Mouse (Mus musculus): ENCODE results near the gene Sprr2a2. TPM values are rescaled to one million over a fixed set of nuclear protein-coding genes. Genes with fewer than 3 reads are reported as not detected.
A peak's percentile ranks its signal among the peaks of the same experiment; 100 is the strongest.
"Not testable (repeated sequence)": the region's sequence is repeated elsewhere in the genome, so short reads cannot be mapped to it uniquely, and the experiment has no call there.

Gene Sprr2a2
- polyA plus RNA-seq (2015; fragmentation: Nextera tagmentation; extraction: Ambion mirVana): 9.6 and 27.3 TPM in 2 replicates

DNA sequence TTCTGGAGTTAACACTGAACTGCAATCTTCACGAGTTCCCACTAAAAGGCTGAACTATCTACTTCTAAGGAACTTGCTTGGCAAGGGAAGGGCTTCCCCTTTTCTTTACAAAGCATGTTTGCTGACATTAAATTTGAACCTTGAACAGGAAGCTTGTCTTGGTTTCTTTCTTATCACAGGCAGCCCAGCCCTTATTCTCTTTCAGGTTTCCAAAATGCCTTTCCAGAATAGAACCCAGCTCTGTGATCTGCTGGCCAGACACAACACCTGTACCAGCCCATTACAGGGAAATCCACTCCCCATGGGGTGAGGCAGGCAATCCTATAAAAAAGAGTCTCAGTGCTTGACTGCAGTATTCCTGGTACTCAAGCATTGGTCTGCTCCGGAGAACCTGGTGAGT, at the start of gene Sprr2a2, which contains the start of gene Sprr2a1:
Gene Sprr2a2, plus strand, starts transcription at position 352 of the 400 bp plus-strand sequence.
Gene Sprr2a1, plus strand, starts transcription at position 231 of the 400 bp plus-strand sequence.
- H3K27me3 ChIP-seq (ENCODE audit: insufficient read depth, low read length); DNase-seq (ENCODE audit: low spot score); H3K27ac ChIP-seq; H3K4me1 ChIP-seq (replicated peaks; ENCODE audit: insufficient read depth, low read length); H3K9me3 ChIP-seq (replicated peaks; ENCODE audit: low read length); H3K4me3 ChIP-seq (replicated peaks; ENCODE audit: low read depth, low read length); H3K9ac ChIP-seq (ENCODE audit: low read depth, low read length); ATAC-seq (replicated peaks; ENCODE audit: low FRiP score, low read depth); H3K36me3 ChIP-seq (ENCODE audit: insufficient read depth, low read length); H3K4me2 ChIP-seq (ENCODE audit: low read length): not testable (repeated sequence)
- no CpG with 5 or more reads among the region's 2 CpGs for WGBS

- Histone ChIP-seq H3K4me2 (ENCODE audit: low read length) (no peak overlapping the region), H3K27me3 (ENCODE audit: insufficient read depth, low read length) (no peaks in the 10 kb centered on the region), H3K4me1 (replicated peaks; ENCODE audit: insufficient read depth, low read length) (no peaks in the 10 kb centered on the region), H3K27ac (no peak overlapping the region), H3K9me3 (replicated peaks; ENCODE audit: low read length) (no peaks in the 10 kb centered on the region), H3K36me3 (ENCODE audit: insufficient read depth, low read length) (no peaks in the 10 kb centered on the region), H3K4me3 (replicated peaks; ENCODE audit: low read depth, low read length) (no peak overlapping the region), H3K9ac (ENCODE audit: low read depth, low read length) (no peak overlapping the region)
- WGBS: 49% methylated on average over 3 of the region's 3 CpGs
- DNase-seq (ENCODE audit: low spot score) (peak; percentile 4), ATAC-seq (replicated peaks; ENCODE audit: low FRiP score, low read depth) (no peak)
- TF ChIP-seq CTCF (IDR thresholded peaks at IDR 0.05; ENCODE audit: low read depth): no peak
Observed at GRCm38 (mm10) chr3:92169847-92170246, 45.9 kb upstream of the Sprr2a2 start.

DNA sequence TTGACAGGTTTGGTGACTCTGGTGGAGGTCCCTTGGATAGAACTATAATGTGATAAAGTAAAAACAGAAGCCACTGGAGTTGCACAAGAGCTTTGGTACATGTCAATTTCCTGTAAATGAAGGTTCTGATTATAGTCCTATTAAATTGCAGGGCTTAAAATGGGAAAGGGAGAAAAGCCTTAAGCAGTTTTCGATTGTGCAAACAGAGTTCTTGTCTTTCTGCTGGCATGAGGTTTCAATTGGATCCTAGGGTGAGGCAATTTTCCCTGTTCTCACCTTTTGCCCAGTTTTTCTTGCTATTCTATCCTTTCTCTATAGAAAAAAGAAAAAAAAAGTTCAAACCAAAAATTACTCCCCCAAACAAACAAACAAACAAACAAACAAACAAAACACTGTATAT, 38.8 kb upstream of the Sprr2a2 start:
- no peak overlapping the region for H3K9ac ChIP-seq (ENCODE audit: low read depth, low read length)
- ATAC-seq (replicated peaks; ENCODE audit: low FRiP score, low read depth) (no peak), DNase-seq (ENCODE audit: low spot score) (no peak)
- H3K36me3 ChIP-seq (ENCODE audit: insufficient read depth, low read length): no peaks in the 10 kb centered on the region
- H3K4me3 ChIP-seq (replicated peaks; ENCODE audit: low read depth, low read length): no peak overlapping the region
- no peak overlapping the region for H3K27ac ChIP-seq
- TF ChIP-seq CTCF (IDR thresholded peaks at IDR 0.05; ENCODE audit: low read depth): no peak
- H3K4me1 ChIP-seq (replicated peaks; ENCODE audit: insufficient read depth, low read length): no peaks in the 10 kb centered on the region
- no peak overlapping the region for H3K4me2 ChIP-seq (ENCODE audit: low read length)
- WGBS: 69% methylated on average over 1 of the region's 1 CpGs
- H3K27me3 ChIP-seq (ENCODE audit: insufficient read depth, low read length): no peaks in the 10 kb centered on the region
- H3K9me3 ChIP-seq (replicated peaks; ENCODE audit: low read length): no peaks in the 10 kb centered on the region

- ATAC-seq (replicated peaks; ENCODE audit: low FRiP score, low read depth): 0 out of 2 replicates have a peak, but pooled peaks have one; percentile 21
- H3K9me3 ChIP-seq (replicated peaks; ENCODE audit: low read length): no peaks in the 10 kb centered on the region
- WGBS: 91% methylated on average over 6 of the region's 6 CpGs
- no peaks in the 10 kb centered on the region for H3K36me3 ChIP-seq (ENCODE audit: insufficient read depth, low read length)
- DNase-seq (ENCODE audit: low spot score): no peak
- H3K27me3 ChIP-seq (ENCODE audit: insufficient read depth, low read length): no peaks in the 10 kb centered on the region
- H3K4me2 ChIP-seq (ENCODE audit: low read length): no peak overlapping the region
- no peaks in the 10 kb centered on the region for H3K4me1 ChIP-seq (replicated peaks; ENCODE audit: insufficient read depth, low read length)
- H3K9ac ChIP-seq (ENCODE audit: low read depth, low read length): no peak overlapping the region
- no peak overlapping the region for H3K27ac ChIP-seq
- no peak for TF ChIP-seq CTCF (IDR thresholded peaks at IDR 0.05; ENCODE audit: low read depth)
- no peak overlapping the region for H3K4me3 ChIP-seq (replicated peaks; ENCODE audit: low read depth, low read length)
Observed at GRCm38 (mm10) chr3:92195512-92196200, 20.1 kb upstream of the Sprr2a2 start.

GRCm38 (mm10) chr3:92211133-92211925, 4.4 kb upstream of the Sprr2a2 start:
- H3K27me3 ChIP-seq (ENCODE audit: insufficient read depth, low read length); H3K4me1 ChIP-seq (replicated peaks; ENCODE audit: insufficient read depth, low read length); H3K4me2 ChIP-seq (ENCODE audit: low read length); H3K4me3 ChIP-seq (replicated peaks; ENCODE audit: low read depth, low read length); H3K36me3 ChIP-seq (ENCODE audit: insufficient read depth, low read length); H3K9me3 ChIP-seq (replicated peaks; ENCODE audit: low read length); H3K27ac ChIP-seq; DNase-seq (ENCODE audit: low spot score); H3K9ac ChIP-seq (ENCODE audit: low read depth, low read length): not testable (repeated sequence)
- ATAC-seq (replicated peaks; ENCODE audit: low FRiP score, low read depth): peak; percentile 88
- no CpG with 5 or more reads among the region's 16 CpGs for WGBS

GRCm38 (mm10) chr3:92212059-92212458, 3.7 kb upstream of the Sprr2a2 start:
- H3K36me3 ChIP-seq (ENCODE audit: insufficient read depth, low read length); H3K4me1 ChIP-seq (replicated peaks; ENCODE audit: insufficient read depth, low read length); H3K4me3 ChIP-seq (replicated peaks; ENCODE audit: low read depth, low read length); H3K9ac ChIP-seq (ENCODE audit: low read depth, low read length); ATAC-seq (replicated peaks; ENCODE audit: low FRiP score, low read depth); DNase-seq (ENCODE audit: low spot score); H3K27me3 ChIP-seq (ENCODE audit: insufficient read depth, low read length); H3K4me2 ChIP-seq (ENCODE audit: low read length); H3K9me3 ChIP-seq (replicated peaks; ENCODE audit: low read length); H3K27ac ChIP-seq: not testable (repeated sequence)
- no CpG with 5 or more reads among the region's 1 CpGs for WGBS

DNA sequence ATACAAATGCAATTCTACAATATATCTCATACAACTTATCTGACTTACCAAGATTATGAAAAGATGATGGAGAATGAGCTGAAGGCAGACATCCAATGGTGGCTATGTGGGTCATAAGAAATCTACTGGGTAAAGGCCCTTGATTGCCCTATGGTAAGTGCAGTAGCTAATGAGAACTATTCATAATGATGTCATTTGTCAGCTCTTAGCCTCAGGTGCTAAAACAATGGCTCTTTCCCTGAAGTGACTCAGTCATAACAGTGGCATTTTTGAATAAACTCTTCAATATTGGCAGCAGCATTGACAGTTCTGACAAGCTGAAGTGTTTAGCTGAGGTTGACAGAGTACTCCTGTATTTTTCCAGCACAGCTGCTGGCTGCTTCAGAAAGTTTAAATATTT, 2.1 kb upstream of the Sprr2a2 start:
- ATAC-seq (replicated peaks; ENCODE audit: low FRiP score, low read depth); H3K36me3 ChIP-seq (ENCODE audit: insufficient read depth, low read length); H3K4me3 ChIP-seq (replicated peaks; ENCODE audit: low read depth, low read length); H3K4me2 ChIP-seq (ENCODE audit: low read length); H3K4me1 ChIP-seq (replicated peaks; ENCODE audit: insufficient read depth, low read length); H3K27me3 ChIP-seq (ENCODE audit: insufficient read depth, low read length); H3K27ac ChIP-seq; DNase-seq (ENCODE audit: low spot score); H3K9me3 ChIP-seq (replicated peaks; ENCODE audit: low read length); H3K9ac ChIP-seq (ENCODE audit: low read depth, low read length): not testable (repeated sequence)

DNA sequence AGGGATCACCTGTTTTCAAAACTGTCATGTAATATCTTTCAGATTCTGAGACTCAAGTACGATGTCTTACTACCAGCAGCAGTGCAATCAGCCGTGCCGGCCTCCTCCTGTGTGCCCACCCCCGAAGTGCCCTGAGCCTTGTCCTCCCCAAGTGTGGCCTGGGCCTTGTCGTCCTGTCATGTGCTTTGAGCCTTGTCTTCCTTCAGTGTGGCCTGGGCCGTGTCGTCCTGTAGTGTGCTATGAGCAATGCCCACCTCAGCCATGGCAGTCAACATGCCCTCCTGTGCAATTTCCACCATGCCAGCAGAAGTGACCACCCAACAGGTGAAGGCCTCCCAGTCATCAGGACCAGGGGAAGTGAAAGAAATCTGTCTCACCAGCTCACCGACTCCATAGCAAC, 3.3 kb downstream of the Sprr2a2 start:
- no CpG with 5 or more reads among the region's 8 CpGs for WGBS
- H3K27me3 ChIP-seq (ENCODE audit: insufficient read depth, low read length); DNase-seq (ENCODE audit: low spot score); H3K4me1 ChIP-seq (replicated peaks; ENCODE audit: insufficient read depth, low read length); H3K27ac ChIP-seq; H3K9ac ChIP-seq (ENCODE audit: low read depth, low read length); H3K9me3 ChIP-seq (replicated peaks; ENCODE audit: low read length); H3K4me2 ChIP-seq (ENCODE audit: low read length); H3K36me3 ChIP-seq (ENCODE audit: insufficient read depth, low read length); H3K4me3 ChIP-seq (replicated peaks; ENCODE audit: low read depth, low read length): not testable (repeated sequence)
- peak; percentile 81 for ATAC-seq (replicated peaks; ENCODE audit: low FRiP score, low read depth)

GRCm38 (mm10) chr3:92223708-92224107, 8.0 kb downstream of the Sprr2a2 start:
- not testable (repeated sequence) for H3K9ac ChIP-seq (ENCODE audit: low read depth, low read length); H3K27ac ChIP-seq; H3K9me3 ChIP-seq (replicated peaks; ENCODE audit: low read length); DNase-seq (ENCODE audit: low spot score); H3K4me3 ChIP-seq (replicated peaks; ENCODE audit: low read depth, low read length); H3K4me1 ChIP-seq (replicated peaks; ENCODE audit: insufficient read depth, low read length); ATAC-seq (replicated peaks; ENCODE audit: low FRiP score, low read depth); H3K4me2 ChIP-seq (ENCODE audit: low read length); H3K27me3 ChIP-seq (ENCODE audit: insufficient read depth, low read length); H3K36me3 ChIP-seq (ENCODE audit: insufficient read depth, low read length)
